Mouse (Mus musculus): ENCODE results near the gene Ssx2ip. TPM values are rescaled to one million over a fixed set of nuclear protein-coding genes. Genes with fewer than 3 reads are reported as not detected.

Gene Ssx2ip
- polyA plus RNA-seq, 1 experiment from 2014 or later = 18.8 TPM

DNA sequence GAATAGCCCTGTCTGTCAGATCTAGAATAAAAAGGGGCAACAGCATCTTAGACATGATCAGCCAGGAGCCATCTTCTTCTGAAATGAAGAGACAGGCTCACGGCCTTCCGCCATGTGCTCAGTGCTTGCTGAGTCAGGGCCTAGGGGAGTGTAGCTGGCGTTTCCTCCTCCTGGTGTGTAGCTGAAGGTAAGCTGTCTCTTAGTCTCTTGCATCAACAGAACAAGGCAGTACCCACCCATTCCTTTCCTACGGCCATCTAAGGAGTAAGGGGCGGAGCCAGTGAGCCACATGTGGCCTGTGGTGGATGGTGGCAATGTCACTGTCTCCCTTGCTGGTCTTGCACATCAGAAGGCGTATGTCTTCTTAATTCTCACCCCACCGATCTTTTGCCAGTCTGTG, 5.7 kb downstream of the Ssx2ip start:
- no peak overlapping the region for H3K9ac ChIP-seq (ENCODE audit: low read depth, low read length)
- WGBS = 87% methylated on average over 7 of the region's 7 CpGs
- H3K4me1 ChIP-seq (ENCODE audit: control insufficient read depth, insufficient read depth, low read depth, low read length) = peaks cover 21% of the 10 kb centered on the region
- no peak overlapping the region for H3K27ac ChIP-seq (ENCODE audit: low read depth, low read length)
- H3K36me3 ChIP-seq (ENCODE audit: control insufficient read depth, insufficient read depth, low read length) = no peaks in the 10 kb centered on the region
- no peaks in the 10 kb centered on the region for H3K27me3 ChIP-seq (replicated peaks; ENCODE audit: control insufficient read depth, insufficient read depth, low read length)
- no peak overlapping the region for H3K4me3 ChIP-seq (ENCODE audit: low read length)
- H3K4me2 ChIP-seq (ENCODE audit: low read length) = no peak overlapping the region
- no peak for ATAC-seq
- no peaks in the 10 kb centered on the region for H3K9me3 ChIP-seq (ENCODE audit: control insufficient read depth, low read length)

DNA sequence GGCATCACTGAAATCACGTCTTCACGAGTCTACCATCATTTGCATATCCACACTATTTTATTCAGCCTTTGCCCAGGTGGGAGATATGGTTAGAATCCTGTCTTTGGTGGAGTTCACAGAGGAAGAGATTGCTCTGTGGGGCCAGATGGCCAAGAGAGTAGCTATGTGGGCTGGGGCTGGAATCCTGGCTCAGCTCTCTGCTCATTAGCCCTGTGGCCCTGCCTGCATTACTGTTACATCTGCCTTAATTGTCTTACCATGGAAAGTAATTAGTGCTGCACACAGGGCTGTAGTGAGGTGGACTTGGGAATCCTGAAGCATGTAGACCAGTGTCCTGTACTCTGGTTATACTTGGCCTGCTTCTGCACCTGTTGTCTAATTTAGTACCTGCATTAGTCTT, 7.6 kb downstream of the Ssx2ip start:
- Histone ChIP-seq H3K9me3 (ENCODE audit: control insufficient read depth, low read length) (no peaks in the 10 kb centered on the region), H3K4me1 (ENCODE audit: control insufficient read depth, insufficient read depth, low read depth, low read length) (peaks cover 7% of the 10 kb centered on the region), H3K27ac (ENCODE audit: low read depth, low read length) (no peak overlapping the region), H3K9ac (ENCODE audit: low read depth, low read length) (no peak overlapping the region), H3K4me3 (ENCODE audit: low read length) (no peak overlapping the region), H3K27me3 (replicated peaks; ENCODE audit: control insufficient read depth, insufficient read depth, low read length) (no peaks in the 10 kb centered on the region), H3K4me2 (ENCODE audit: low read length) (no peak overlapping the region), H3K36me3 (ENCODE audit: control insufficient read depth, insufficient read depth, low read length) (0 out of 2 replicates have a peak, but pooled peaks cover 2% of the 10 kb centered on the region)
- 86% methylated on average over 2 of the region's 2 CpGs for WGBS
- peak; percentile 52; the same call in 1 of the 2 replicates for ATAC-seq

DNA sequence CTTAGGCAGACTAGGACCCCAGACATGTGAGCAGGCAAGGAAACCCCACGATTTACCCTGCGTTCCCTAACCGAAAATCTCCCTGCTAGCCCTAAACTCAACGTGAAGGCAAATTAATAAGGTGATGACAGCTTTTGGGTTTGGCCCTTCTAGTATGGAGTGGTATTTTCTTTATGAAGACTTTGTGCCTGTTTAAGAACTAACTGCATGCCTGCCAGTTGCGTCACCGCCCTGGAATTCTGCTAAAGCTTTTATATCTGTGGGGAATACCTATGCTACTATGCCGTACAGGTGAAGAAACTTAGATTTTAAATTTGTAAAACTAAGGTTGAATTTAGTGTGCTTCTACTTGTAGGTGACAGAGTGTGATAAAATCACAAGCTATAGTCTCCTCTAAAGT, 8.0 kb downstream of the Ssx2ip start:
- Histone ChIP-seq H3K27me3 (replicated peaks; ENCODE audit: control insufficient read depth, insufficient read depth, low read length) (no peaks in the 10 kb centered on the region), H3K9me3 (ENCODE audit: control insufficient read depth, low read length) (no peaks in the 10 kb centered on the region), H3K4me1 (ENCODE audit: control insufficient read depth, insufficient read depth, low read depth, low read length) (peaks cover 2% of the 10 kb centered on the region), H3K4me3 (ENCODE audit: low read length) (no peak overlapping the region), H3K27ac (ENCODE audit: low read depth, low read length) (no peak overlapping the region), H3K36me3 (ENCODE audit: control insufficient read depth, insufficient read depth, low read length) (0 out of 2 replicates have a peak, but pooled peaks cover 4% of the 10 kb centered on the region), H3K9ac (ENCODE audit: low read depth, low read length) (no peak overlapping the region), H3K4me2 (ENCODE audit: low read length) (no peak overlapping the region)
- ATAC-seq = no peak
- 93% methylated on average over 7 of the region's 7 CpGs for WGBS

DNA sequence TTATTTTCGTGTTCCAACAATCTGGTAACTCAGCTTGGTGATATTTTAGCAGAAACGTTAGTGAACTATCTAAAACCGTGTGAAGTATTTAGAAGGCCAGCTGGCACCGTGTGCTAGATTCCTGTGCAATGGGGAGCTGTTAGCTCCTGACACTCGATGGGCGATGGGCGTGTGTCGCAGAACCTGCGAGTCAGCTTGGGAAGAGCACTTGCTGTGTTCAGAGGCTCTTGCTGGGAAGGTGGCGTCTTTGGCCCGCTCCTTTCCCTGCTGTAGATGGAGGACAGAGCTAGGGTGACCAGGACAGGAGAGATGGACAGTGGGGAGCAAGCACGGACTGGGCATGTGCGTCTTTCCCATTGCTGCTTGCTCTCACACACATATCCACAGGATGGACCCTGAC, 8.6 kb downstream of the Ssx2ip start:
- Histone ChIP-seq H3K4me3 (ENCODE audit: low read length) (no peak overlapping the region), H3K36me3 (ENCODE audit: control insufficient read depth, insufficient read depth, low read length) (0 out of 2 replicates have a peak, but pooled peaks cover 4% of the 10 kb centered on the region), H3K4me1 (ENCODE audit: control insufficient read depth, insufficient read depth, low read depth, low read length) (no peaks in the 10 kb centered on the region), H3K4me2 (ENCODE audit: low read length) (no peak overlapping the region), H3K27ac (ENCODE audit: low read depth, low read length) (no peak overlapping the region), H3K9ac (ENCODE audit: low read depth, low read length) (no peak overlapping the region), H3K27me3 (replicated peaks; ENCODE audit: control insufficient read depth, insufficient read depth, low read length) (no peaks in the 10 kb centered on the region), H3K9me3 (ENCODE audit: control insufficient read depth, low read length) (no peaks in the 10 kb centered on the region)
- ATAC-seq = no peak
- 91% methylated on average over 13 of the region's 13 CpGs for WGBS

DNA sequence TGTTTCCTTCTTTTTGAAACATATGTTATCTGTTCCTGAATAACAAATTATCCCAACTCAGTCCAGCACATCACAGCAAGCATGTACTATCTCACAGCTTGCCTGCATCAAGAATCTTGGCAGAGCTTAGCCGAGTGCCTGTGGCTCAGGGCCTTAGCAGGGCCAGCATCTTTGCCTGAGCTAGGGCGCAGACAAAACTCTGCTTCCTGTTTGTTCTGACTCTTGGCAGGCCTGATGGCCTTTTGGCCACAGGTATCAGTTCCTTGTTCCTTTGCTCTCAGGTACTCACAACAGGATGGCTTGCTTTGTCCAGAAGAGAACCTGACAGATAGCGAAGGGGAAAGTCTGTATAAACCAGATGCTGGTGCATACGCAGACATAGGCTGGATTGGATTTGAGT, 9.6 kb downstream of the Ssx2ip start:
- Histone ChIP-seq H3K27me3 (replicated peaks; ENCODE audit: control insufficient read depth, insufficient read depth, low read length) (no peaks in the 10 kb centered on the region), H3K9ac (ENCODE audit: low read depth, low read length) (no peak overlapping the region), H3K4me3 (ENCODE audit: low read length) (no peak overlapping the region), H3K36me3 (ENCODE audit: control insufficient read depth, insufficient read depth, low read length) (peaks cover 6% of the 10 kb centered on the region), H3K4me2 (ENCODE audit: low read length) (no peak overlapping the region), H3K9me3 (ENCODE audit: control insufficient read depth, low read length) (no peaks in the 10 kb centered on the region), H3K27ac (ENCODE audit: low read depth, low read length) (no peak overlapping the region), H3K4me1 (ENCODE audit: control insufficient read depth, insufficient read depth, low read depth, low read length) (no peaks in the 10 kb centered on the region)
- WGBS = 82% methylated on average over 4 of the region's 4 CpGs
- no peak for ATAC-seq

DNA sequence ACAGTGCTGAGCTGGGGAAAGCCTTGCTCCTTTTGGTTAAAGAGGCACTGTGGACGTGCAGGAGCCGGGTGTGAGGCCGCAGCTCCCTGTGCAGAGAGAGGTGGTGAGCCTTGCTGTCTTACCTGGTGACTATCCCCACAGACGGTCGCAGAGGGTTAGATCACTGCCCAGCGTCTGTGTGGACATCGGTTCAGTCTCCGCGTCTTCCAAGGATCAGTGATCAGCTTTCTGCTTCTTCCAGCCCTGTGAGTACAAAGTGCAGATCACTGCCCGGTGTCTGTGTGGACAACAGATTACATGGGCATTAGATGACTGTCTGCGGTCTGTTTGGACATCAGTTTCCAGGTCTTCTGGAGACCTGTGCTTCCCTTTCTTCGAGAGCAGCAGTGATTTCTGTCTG, 10.1 kb downstream of the Ssx2ip start:
- WGBS = 93% methylated on average over 12 of the region's 12 CpGs
- H3K9me3 ChIP-seq (ENCODE audit: control insufficient read depth, low read length) = no peaks in the 10 kb centered on the region
- no peak for ATAC-seq
- H3K27me3 ChIP-seq (replicated peaks; ENCODE audit: control insufficient read depth, insufficient read depth, low read length) = no peaks in the 10 kb centered on the region
- H3K4me1 ChIP-seq (ENCODE audit: control insufficient read depth, insufficient read depth, low read depth, low read length) = no peaks in the 10 kb centered on the region
- no peak overlapping the region for H3K4me3 ChIP-seq (ENCODE audit: low read length)
- no peak overlapping the region for H3K27ac ChIP-seq (ENCODE audit: low read depth, low read length)
- no peak overlapping the region for H3K9ac ChIP-seq (ENCODE audit: low read depth, low read length)
- H3K4me2 ChIP-seq (ENCODE audit: low read length) = no peak overlapping the region
- peaks cover 12% of the 10 kb centered on the region for H3K36me3 ChIP-seq (ENCODE audit: control insufficient read depth, insufficient read depth, low read length)

DNA sequence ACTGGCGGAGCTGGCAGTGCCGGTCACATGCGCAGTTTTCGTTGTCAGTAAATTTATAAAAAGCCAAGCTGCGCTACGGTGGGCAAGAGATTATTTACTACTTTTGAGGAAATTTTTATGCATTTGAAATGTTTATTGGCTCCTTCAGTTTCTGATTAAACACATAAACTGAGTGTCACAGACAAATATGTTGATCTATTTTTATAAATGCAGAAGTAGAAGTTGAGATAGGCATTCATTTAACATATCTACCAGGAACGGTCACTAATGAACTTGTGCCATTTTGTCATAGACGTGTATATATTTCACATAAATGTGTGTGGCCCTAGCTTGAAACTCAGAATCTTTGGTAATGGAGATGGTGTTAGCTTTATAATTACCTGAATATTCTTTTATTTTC, 13.4 kb downstream of the Ssx2ip start:
- ATAC-seq = no peak
- H3K27me3 ChIP-seq (replicated peaks; ENCODE audit: control insufficient read depth, insufficient read depth, low read length) = no peaks in the 10 kb centered on the region
- H3K4me3 ChIP-seq (ENCODE audit: low read length) = no peak overlapping the region
- no peak overlapping the region for H3K4me2 ChIP-seq (ENCODE audit: low read length)
- H3K27ac ChIP-seq (ENCODE audit: low read depth, low read length) = no peak overlapping the region
- no peak overlapping the region for H3K9ac ChIP-seq (ENCODE audit: low read depth, low read length)
- WGBS = 94% methylated on average over 8 of the region's 8 CpGs
- H3K4me1 ChIP-seq (ENCODE audit: control insufficient read depth, insufficient read depth, low read depth, low read length) = no peaks in the 10 kb centered on the region
- H3K9me3 ChIP-seq (ENCODE audit: control insufficient read depth, low read length) = no peaks in the 10 kb centered on the region
- H3K36me3 ChIP-seq (ENCODE audit: control insufficient read depth, insufficient read depth, low read length) = peaks cover 15% of the 10 kb centered on the region

DNA sequence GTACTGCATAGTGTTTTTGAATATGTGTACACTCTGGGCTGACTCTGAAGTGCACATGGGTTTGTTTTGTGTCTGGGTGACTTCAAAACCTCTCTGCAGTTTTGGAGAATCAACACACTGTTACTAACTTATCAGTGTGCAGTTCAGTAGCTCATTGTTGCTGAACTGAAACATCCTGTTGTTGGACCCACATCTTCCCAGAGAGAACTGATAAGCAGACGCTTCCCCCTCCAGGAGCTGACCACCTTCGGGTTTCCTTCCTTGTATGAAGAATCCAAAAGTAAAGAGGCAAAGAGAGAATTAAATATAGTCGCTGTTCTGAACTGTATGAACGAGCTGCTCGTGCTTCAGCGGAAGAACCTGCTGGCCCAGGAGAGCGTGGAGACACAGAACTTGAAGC, 14.5 kb downstream of the Ssx2ip start:
- Histone ChIP-seq H3K4me3 (ENCODE audit: low read length) (no peak overlapping the region), H3K36me3 (ENCODE audit: control insufficient read depth, insufficient read depth, low read length) (peaks cover 15% of the 10 kb centered on the region), H3K9me3 (ENCODE audit: control insufficient read depth, low read length) (no peaks in the 10 kb centered on the region), H3K27ac (ENCODE audit: low read depth, low read length) (no peak overlapping the region), H3K27me3 (replicated peaks; ENCODE audit: control insufficient read depth, insufficient read depth, low read length) (no peaks in the 10 kb centered on the region), H3K9ac (ENCODE audit: low read depth, low read length) (no peak overlapping the region), H3K4me1 (ENCODE audit: control insufficient read depth, insufficient read depth, low read depth, low read length) (no peaks in the 10 kb centered on the region), H3K4me2 (ENCODE audit: low read length) (no peak overlapping the region)
- ATAC-seq = no peak
- 91% methylated on average over 7 of the region's 7 CpGs for WGBS

DNA sequence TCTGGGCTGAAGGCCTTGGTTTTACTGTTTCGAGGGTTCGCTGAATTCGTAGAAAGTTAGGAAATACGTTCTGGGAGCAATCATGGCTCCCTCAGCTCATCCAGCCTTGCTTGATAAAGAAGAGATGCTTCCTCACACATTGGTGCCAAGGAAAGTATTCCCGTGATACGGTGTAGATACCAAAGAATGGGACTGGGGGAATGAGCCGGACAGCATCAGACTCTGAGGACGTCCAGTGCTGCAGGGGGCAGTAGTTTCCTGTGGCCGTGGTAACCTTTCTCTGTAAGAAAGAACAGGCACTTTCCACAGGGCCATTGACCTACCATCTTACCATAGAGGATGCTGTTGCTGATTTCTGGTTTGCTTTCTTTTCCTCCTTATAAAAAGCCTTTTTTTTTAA, 15.1 kb downstream of the Ssx2ip start:
- H3K4me2 ChIP-seq (ENCODE audit: low read length) = no peak overlapping the region
- H3K4me3 ChIP-seq (ENCODE audit: low read length) = no peak overlapping the region
- no peak overlapping the region for H3K27ac ChIP-seq (ENCODE audit: low read depth, low read length)
- H3K27me3 ChIP-seq (replicated peaks; ENCODE audit: control insufficient read depth, insufficient read depth, low read length) = no peaks in the 10 kb centered on the region
- H3K4me1 ChIP-seq (ENCODE audit: control insufficient read depth, insufficient read depth, low read depth, low read length) = no peaks in the 10 kb centered on the region
- H3K36me3 ChIP-seq (ENCODE audit: control insufficient read depth, insufficient read depth, low read length) = peaks cover 15% of the 10 kb centered on the region
- whole genome bisulfite sequencing = 88% methylated on average over 9 of the region's 9 CpGs
- no peak overlapping the region for H3K9ac ChIP-seq (ENCODE audit: low read depth, low read length)
- H3K9me3 ChIP-seq (ENCODE audit: control insufficient read depth, low read length) = no peaks in the 10 kb centered on the region
- no peak for ATAC-seq

DNA sequence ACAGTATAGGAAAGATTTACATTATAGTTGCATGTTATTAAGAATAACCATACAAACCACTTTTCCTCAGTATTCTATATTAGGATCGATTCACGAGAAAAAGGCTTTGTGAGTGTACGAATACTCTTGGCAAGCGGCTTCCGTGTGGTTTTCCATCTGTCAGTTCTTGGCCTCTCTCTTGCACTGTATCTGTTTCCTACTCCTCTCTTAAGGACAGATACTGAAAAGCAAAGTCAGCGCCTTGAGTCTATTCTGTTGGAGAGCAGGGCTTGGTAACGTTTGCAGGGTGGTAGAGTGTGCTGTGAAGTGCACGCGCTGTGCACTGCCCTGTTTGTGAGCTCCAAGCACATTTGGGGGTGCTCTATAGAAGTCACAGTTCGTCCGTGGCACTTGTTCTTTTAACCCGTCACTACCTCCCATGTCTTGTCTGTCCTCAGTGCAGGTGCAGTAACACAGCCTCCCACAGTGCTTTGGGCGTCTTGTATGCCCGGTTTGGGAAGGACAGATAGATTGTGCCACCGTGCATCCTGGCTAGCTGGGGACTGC, 15.6 kb downstream of the Ssx2ip start:
- Histone ChIP-seq H3K9me3 (ENCODE audit: control insufficient read depth, low read length) (no peaks in the 10 kb centered on the region), H3K36me3 (ENCODE audit: control insufficient read depth, insufficient read depth, low read length) (peaks cover 15% of the 10 kb centered on the region), H3K9ac (ENCODE audit: low read depth, low read length) (no peak overlapping the region), H3K27ac (ENCODE audit: low read depth, low read length) (no peak overlapping the region), H3K4me1 (ENCODE audit: control insufficient read depth, insufficient read depth, low read depth, low read length) (no peaks in the 10 kb centered on the region), H3K27me3 (replicated peaks; ENCODE audit: control insufficient read depth, insufficient read depth, low read length) (no peaks in the 10 kb centered on the region), H3K4me3 (ENCODE audit: low read length) (no peak overlapping the region), H3K4me2 (ENCODE audit: low read length) (no peak overlapping the region)
- 91% methylated on average over 15 of the region's 15 CpGs for WGBS
- ATAC-seq = no peak

Measured in hindbrain, embryonic 16.5 days (tissue).